Mouse (Mus musculus): Measurements from ENCODE around the gene Defa25. TPM values are rescaled to one million over a fixed set of nuclear protein-coding genes. Genes with fewer than 3 reads are reported as not detected.
"Not testable (repeated sequence)": the region's sequence is repeated elsewhere in the genome, so short reads cannot be mapped to it uniquely, and the experiment has no call there.

Defa25 gene
- not detected in 2 replicates for polyA plus RNA-seq (2015; fragmentation: Nextera tagmentation; extraction: Ambion mirVana)

DNA sequence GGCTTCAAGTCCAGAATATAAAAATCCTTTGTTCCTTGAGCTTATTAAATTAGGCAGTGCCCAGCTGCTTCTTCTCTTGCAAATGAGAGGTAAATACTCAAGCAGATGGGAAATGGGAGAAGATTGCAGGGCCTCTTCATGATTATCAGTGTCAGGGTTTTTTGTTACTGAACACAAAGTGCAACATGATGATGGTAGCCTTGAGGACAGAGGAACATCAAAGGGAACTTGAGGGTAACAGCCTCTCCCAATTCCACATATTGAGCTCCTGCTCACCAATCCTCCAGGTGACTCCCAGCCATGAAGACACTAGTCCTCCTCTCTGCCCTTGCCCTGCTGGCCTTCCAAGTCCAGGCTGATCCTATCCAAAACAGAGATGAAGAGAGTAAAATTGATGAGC is at the start of gene Defa25:
Defa25 (plus strand) TSS at position 301 of the 400 bp plus-strand sequence.
- not testable (repeated sequence) for H3K36me3 ChIP-seq (ENCODE audit: control insufficient read depth, insufficient read depth); H3K27me3 ChIP-seq (ENCODE audit: control insufficient read depth, insufficient read depth, low read length); H3K27ac ChIP-seq (ENCODE audit: low read length); H3K4me2 ChIP-seq (ENCODE audit: low read depth, low read length); H3K9ac ChIP-seq (ENCODE audit: low read length); H3K4me1 ChIP-seq (ENCODE audit: control insufficient read depth, insufficient read depth, low read length); H3K9me3 ChIP-seq (replicated peaks; ENCODE audit: control insufficient read depth, low read length); H3K4me3 ChIP-seq (ENCODE audit: low read length); ATAC-seq (replicated peaks; ENCODE audit: extremely low read depth, insufficient read depth, low FRiP score)

DNA sequence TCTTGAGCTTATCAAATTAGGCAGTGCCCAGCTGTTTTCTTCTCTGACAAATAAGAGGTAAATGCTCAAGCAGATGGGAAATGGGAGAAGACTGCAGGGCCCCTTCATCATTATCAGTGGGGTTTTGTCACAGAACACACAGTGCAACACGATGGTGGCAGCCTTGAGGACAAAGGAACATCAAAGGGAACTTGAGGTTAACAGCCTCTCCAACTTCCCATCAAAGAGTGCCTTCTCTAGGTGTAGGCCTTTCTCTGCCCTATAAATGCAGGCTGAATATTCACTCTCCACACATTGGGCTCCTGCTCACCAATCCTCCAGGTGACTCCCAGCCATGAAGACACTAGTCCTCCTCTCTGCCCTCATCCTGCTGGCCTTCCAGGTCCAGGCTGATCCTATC is 29.5 kb upstream of the Defa25 start, which contains the start of gene Defa23:
Defa23 (plus strand) TSS at position 301 of the 400 bp plus-strand sequence.
- H3K9ac ChIP-seq (ENCODE audit: low read length); H3K36me3 ChIP-seq (ENCODE audit: control insufficient read depth, insufficient read depth); H3K27me3 ChIP-seq (ENCODE audit: control insufficient read depth, insufficient read depth, low read length); H3K4me1 ChIP-seq (ENCODE audit: control insufficient read depth, insufficient read depth, low read length); H3K4me3 ChIP-seq (ENCODE audit: low read length); H3K27ac ChIP-seq (ENCODE audit: low read length); ATAC-seq (replicated peaks; ENCODE audit: extremely low read depth, insufficient read depth, low FRiP score); H3K9me3 ChIP-seq (replicated peaks; ENCODE audit: control insufficient read depth, low read length); H3K4me2 ChIP-seq (ENCODE audit: low read depth, low read length): not testable (repeated sequence)
- no CpG with 5 or more reads among the region's 1 CpGs for WGBS

DNA sequence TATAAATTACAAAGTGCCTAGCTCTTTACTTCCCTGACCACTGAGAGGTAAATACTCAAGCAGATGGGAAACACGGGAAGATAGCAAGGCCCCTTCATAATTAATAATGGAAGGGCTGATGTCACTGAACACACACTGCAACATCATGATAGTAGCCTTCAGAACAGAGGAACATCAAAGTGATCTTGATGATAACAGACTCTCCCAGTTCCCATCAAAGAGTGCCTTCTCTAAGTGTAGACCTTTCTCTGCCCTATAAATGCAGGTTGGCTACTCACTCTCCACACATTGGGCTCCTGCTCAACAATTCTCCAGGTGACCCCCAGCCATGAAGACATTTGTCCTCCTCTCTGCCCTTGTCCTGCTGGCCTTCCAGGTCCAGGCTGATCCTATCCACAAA is 19.5 kb upstream of the Defa25 start, which contains the start of gene Defa35:
Defa35 (plus strand) TSS at position 301 of the 400 bp plus-strand sequence.
- not testable (repeated sequence) for H3K9ac ChIP-seq (ENCODE audit: low read length); H3K27me3 ChIP-seq (ENCODE audit: control insufficient read depth, insufficient read depth, low read length); ATAC-seq (replicated peaks; ENCODE audit: extremely low read depth, insufficient read depth, low FRiP score); H3K4me2 ChIP-seq (ENCODE audit: low read depth, low read length); H3K4me1 ChIP-seq (ENCODE audit: control insufficient read depth, insufficient read depth, low read length); H3K4me3 ChIP-seq (ENCODE audit: low read length); H3K36me3 ChIP-seq (ENCODE audit: control insufficient read depth, insufficient read depth); H3K9me3 ChIP-seq (replicated peaks; ENCODE audit: control insufficient read depth, low read length); H3K27ac ChIP-seq (ENCODE audit: low read length)
- WGBS = 48% methylated on average over 1 of the region's 1 CpGs

DNA sequence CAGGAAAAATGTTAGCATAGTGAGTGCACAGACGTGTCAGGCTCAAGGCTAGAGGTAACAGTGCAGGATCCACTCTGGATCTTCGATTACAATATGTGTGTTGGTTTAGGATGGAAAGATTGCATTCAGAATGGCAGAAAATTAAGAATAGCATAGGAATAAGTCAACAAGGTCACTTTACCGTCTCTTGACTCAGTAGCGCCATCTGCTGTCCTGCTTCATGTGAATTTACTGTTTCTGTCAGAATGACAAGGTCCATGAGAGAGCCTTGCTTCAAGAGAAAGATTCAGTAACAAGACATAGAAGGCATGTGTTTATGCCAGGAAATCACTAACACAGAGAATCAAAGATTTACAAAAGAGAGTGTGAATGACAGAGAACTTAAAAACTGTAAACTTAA is 8.9 kb downstream of the Defa25 start:
- no peak overlapping the region for H3K9ac ChIP-seq (ENCODE audit: low read length)
- ATAC-seq (replicated peaks; ENCODE audit: extremely low read depth, insufficient read depth, low FRiP score) = no peak
- no peak overlapping the region for H3K4me3 ChIP-seq (ENCODE audit: low read length)
- H3K4me2 ChIP-seq (ENCODE audit: low read depth, low read length) = no peak overlapping the region
- H3K27ac ChIP-seq (ENCODE audit: low read length) = no peak overlapping the region
- no peaks in the 10 kb centered on the region for H3K4me1 ChIP-seq (ENCODE audit: control insufficient read depth, insufficient read depth, low read length)
- no peaks in the 10 kb centered on the region for H3K9me3 ChIP-seq (replicated peaks; ENCODE audit: control insufficient read depth, low read length)
- H3K27me3 ChIP-seq (ENCODE audit: control insufficient read depth, insufficient read depth, low read length) = no peaks in the 10 kb centered on the region
- no peaks in the 10 kb centered on the region for H3K36me3 ChIP-seq (ENCODE audit: control insufficient read depth, insufficient read depth)
- WGBS = 29% methylated on average over 4 of the region's 4 CpGs

DNA sequence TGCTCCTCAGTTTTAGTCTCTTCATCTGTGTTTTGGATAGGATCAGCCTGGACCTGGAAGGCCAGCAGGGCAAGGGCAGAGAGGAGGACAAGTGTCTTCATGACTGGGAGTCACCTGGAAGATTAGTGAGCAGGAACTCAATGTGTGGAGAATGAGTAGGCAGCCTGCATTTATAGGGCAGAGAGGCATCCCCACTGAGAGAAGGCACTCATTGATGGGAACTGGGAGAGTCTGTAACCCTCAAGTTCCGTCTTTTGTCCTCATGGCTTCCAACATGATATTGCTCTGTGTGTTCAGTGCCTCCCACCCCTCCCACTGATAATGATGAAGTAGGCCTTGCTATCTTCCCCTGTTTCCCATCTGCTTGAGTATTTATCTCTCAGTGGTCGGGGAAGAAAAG is 11.7 kb downstream of the Defa25 start, which contains the start of gene Gm14851:
Gm14851 (minus strand) TSS at position 101 of the 400 bp plus-strand sequence.
- not testable (repeated sequence) for H3K9me3 ChIP-seq (replicated peaks; ENCODE audit: control insufficient read depth, low read length); ATAC-seq (replicated peaks; ENCODE audit: extremely low read depth, insufficient read depth, low FRiP score); H3K4me2 ChIP-seq (ENCODE audit: low read depth, low read length); H3K27me3 ChIP-seq (ENCODE audit: control insufficient read depth, insufficient read depth, low read length); H3K4me1 ChIP-seq (ENCODE audit: control insufficient read depth, insufficient read depth, low read length); H3K4me3 ChIP-seq (ENCODE audit: low read length); H3K9ac ChIP-seq (ENCODE audit: low read length); H3K36me3 ChIP-seq (ENCODE audit: control insufficient read depth, insufficient read depth); H3K27ac ChIP-seq (ENCODE audit: low read length)
- WGBS = no CpG with 5 or more reads among the region's 2 CpGs

DNA sequence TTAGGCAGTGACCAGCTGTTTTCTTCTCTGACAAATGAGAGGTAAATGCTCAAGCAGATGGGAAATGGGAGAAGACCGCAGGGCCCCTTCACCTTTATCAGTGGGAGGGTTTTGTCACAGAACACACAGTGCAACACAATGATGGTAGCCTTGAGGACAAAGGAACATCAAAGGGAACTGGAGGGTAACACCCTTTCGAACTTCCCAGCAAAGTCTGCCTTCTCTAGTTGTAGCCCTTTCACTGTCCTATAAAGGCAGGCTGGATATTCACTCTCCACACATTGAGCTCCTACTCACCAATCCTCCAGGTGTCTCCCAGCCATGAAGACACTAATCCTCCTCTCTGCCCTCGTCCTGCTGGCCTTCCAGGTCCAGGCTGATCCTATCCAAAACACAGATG is 50.1 kb downstream of the Defa25 start, which contains the start of gene Defa30:
Defa30 (plus strand) TSS at position 301 of the 400 bp plus-strand sequence.
- H3K4me1 ChIP-seq (ENCODE audit: control insufficient read depth, insufficient read depth, low read length); H3K36me3 ChIP-seq (ENCODE audit: control insufficient read depth, insufficient read depth); H3K9ac ChIP-seq (ENCODE audit: low read length); ATAC-seq (replicated peaks; ENCODE audit: extremely low read depth, insufficient read depth, low FRiP score); H3K4me2 ChIP-seq (ENCODE audit: low read depth, low read length); H3K27me3 ChIP-seq (ENCODE audit: control insufficient read depth, insufficient read depth, low read length); H3K9me3 ChIP-seq (replicated peaks; ENCODE audit: control insufficient read depth, low read length); H3K4me3 ChIP-seq (ENCODE audit: low read length); H3K27ac ChIP-seq (ENCODE audit: low read length): not testable (repeated sequence)
- 40% methylated on average over 3 of the region's 3 CpGs for WGBS

Other genes with a start within 250 kb of the Defa25 start
- not detected in 2 replicates for gene Defb33, start 191.8 kb upstream of the Defa25 start, polyA plus RNA-seq (2015; fragmentation: Nextera tagmentation; extraction: Ambion mirVana)
- not detected in 2 replicates for gene Gm15056, start 181.8 kb upstream of the Defa25 start, polyA plus RNA-seq (2015; fragmentation: Nextera tagmentation; extraction: Ambion mirVana)
- gene Gm6040, start 162.4 kb upstream of the Defa25 start, polyA plus RNA-seq (2015; fragmentation: Nextera tagmentation; extraction: Ambion mirVana) = not detected in 2 replicates
- not detected in 2 replicates for gene AY761185, start 139.7 kb upstream of the Defa25 start, polyA plus RNA-seq (2015; fragmentation: Nextera tagmentation; extraction: Ambion mirVana)
- 0.55 TPM in 1 of 2 replicates, not detected in the other for gene Defa21, start 58.9 kb upstream of the Defa25 start, polyA plus RNA-seq (2015; fragmentation: Nextera tagmentation; extraction: Ambion mirVana)
- 0.68 TPM in 1 of 2 replicates, not detected in the other for gene Defa23, start 29.4 kb upstream of the Defa25 start, polyA plus RNA-seq (2015; fragmentation: Nextera tagmentation; extraction: Ambion mirVana)
- gene Defa35, start 19.4 kb upstream of the Defa25 start, polyA plus RNA-seq (2015; fragmentation: Nextera tagmentation; extraction: Ambion mirVana) = not detected in 2 replicates
- not detected in 2 replicates for gene Gm14851, start 11.6 kb downstream of the Defa25 start, polyA plus RNA-seq (2015; fragmentation: Nextera tagmentation; extraction: Ambion mirVana)
- gene Defa30, start 50.2 kb downstream of the Defa25 start, polyA plus RNA-seq (2015; fragmentation: Nextera tagmentation; extraction: Ambion mirVana) = 0.71 TPM in 1 of 2 replicates, not detected in the other
- gene Defa22, start 77.8 kb downstream of the Defa25 start, polyA plus RNA-seq (2015; fragmentation: Nextera tagmentation; extraction: Ambion mirVana) = 2.1 TPM in 1 of 2 replicates, not detected in the other
- not detected in 2 replicates for gene Defa31, start 107.2 kb downstream of the Defa25 start, polyA plus RNA-seq (2015; fragmentation: Nextera tagmentation; extraction: Ambion mirVana)
- gene Gm15293, start 117.1 kb downstream of the Defa25 start, polyA plus RNA-seq (2015; fragmentation: Nextera tagmentation; extraction: Ambion mirVana) = not detected in 2 replicates
- gene Gm15292, start 165.3 kb downstream of the Defa25 start, polyA plus RNA-seq (2015; fragmentation: Nextera tagmentation; extraction: Ambion mirVana) = not detected in 2 replicates
- gene Defa27, start 231.1 kb downstream of the Defa25 start, polyA plus RNA-seq (2015; fragmentation: Nextera tagmentation; extraction: Ambion mirVana) = not detected in 2 replicates
- gene Defa29, start 242.6 kb downstream of the Defa25 start, polyA plus RNA-seq (2015; fragmentation: Nextera tagmentation; extraction: Ambion mirVana) = not detected in 2 replicates